ENCODE assay signal across 24 mouse cellular contexts in the genomic region with DNA sequence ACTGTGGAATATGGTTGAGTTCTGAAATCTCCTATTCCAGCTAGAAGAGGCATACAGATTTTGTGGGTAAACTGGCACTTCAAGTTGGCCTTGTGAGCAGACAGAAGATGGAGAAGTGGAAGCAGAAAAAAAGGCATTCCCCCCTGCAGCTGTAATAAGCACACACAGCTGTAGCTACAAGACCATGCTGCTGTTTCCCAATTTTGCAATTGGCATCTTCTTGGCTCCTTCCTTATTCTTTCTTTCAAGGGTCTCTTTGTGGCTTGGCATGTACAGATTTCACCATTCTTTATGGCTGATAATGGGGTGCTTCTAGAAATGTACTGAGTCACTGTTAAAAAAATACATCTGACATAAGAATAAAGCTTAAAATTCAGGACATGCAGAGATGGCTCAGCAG. TPM values are rescaled to one million over a fixed set of nuclear protein-coding genes. Genes with fewer than 3 reads are reported as not detected.
"Had no signal": no experiment of that assay in that cellular context is flagged by ENCODE, and none has a peak within 500 bp of the region (broad histone marks: within the 10 kb centered on the region; RNA-seq: fewer than 3 reads in every experiment).

No protein-coding gene starts in this region.

- DNase-seq: kidney, adult 2 months; kidney, postnatal 14 days; retina, postnatal 1 day; right cerebral cortex, postnatal 14 days; thymus, adult 2 months; thymus, postnatal 25 days had no signal

- H3K27me3 ChIP-seq: kidney, embryonic 15.5 days; limb, embryonic 15.5 days; liver, embryonic 12.5 days; midbrain, embryonic 15.5 days; neural tube, embryonic 13.5 days; stomach, embryonic 15.5 days had no signal

- H3K36me3 ChIP-seq: kidney, embryonic 15.5 days; limb, embryonic 15.5 days; liver, embryonic 12.5 days; midbrain, embryonic 15.5 days; neural tube, embryonic 13.5 days; stomach, embryonic 15.5 days had no signal

- H3K4me2 ChIP-seq: kidney, embryonic 15.5 days; limb, embryonic 15.5 days; liver, embryonic 12.5 days; midbrain, embryonic 11.5 days; midbrain, embryonic 15.5 days; neural tube, embryonic 13.5 days; stomach, embryonic 15.5 days had no signal

- ATAC-seq: intestine, embryonic 16.5 days; liver, embryonic 12.5 days; midbrain, embryonic 15.5 days had no signal

- H3K9me3 ChIP-seq: kidney, embryonic 15.5 days; limb, embryonic 15.5 days; liver, embryonic 12.5 days; midbrain, embryonic 15.5 days; neural tube, embryonic 13.5 days; stomach, embryonic 15.5 days had no signal

- H3K4me1 ChIP-seq: kidney, embryonic 15.5 days; limb, embryonic 15.5 days; midbrain, embryonic 15.5 days; neural tube, embryonic 13.5 days; stomach, embryonic 15.5 days had no signal

- H3K27ac ChIP-seq: kidney, embryonic 15.5 days; left cerebral cortex, adult 2 months; limb, embryonic 15.5 days; liver, embryonic 12.5 days; midbrain, embryonic 15.5 days; neural tube, embryonic 13.5 days; stomach, embryonic 15.5 days had no signal

- H3K4me3 ChIP-seq: kidney, embryonic 15.5 days; left cerebral cortex, adult 2 months; limb, embryonic 15.5 days; liver, embryonic 12.5 days; midbrain, embryonic 15.5 days; neural tube, embryonic 13.5 days; stomach, embryonic 15.5 days had no signal

- H3K9ac ChIP-seq: kidney, embryonic 15.5 days; limb, embryonic 15.5 days; liver, embryonic 12.5 days; midbrain, embryonic 15.5 days; neural tube, embryonic 13.5 days; stomach, embryonic 15.5 days had no signal

RNA-seq across cellular contexts. Expression of gene Gm813, which starts 0.6 kb away (rescaled TPM):
- total RNA-seq: layer of hippocampus, adult 8-10 months; layer of hippocampus, postnatal 14 days; left cerebral cortex, adult 2 months; left cerebral cortex, postnatal 14 days had no signal
- polyA plus RNA-seq: intestine, embryonic 16.5 days; kidney, adult 2 months; kidney, embryonic 15.5 days; large intestine, adult 2 months; limb, embryonic 11.5 days; limb, embryonic 15.5 days; liver, embryonic 12.5 days; liver, embryonic 16.5 days; lung, embryonic 16.5 days; midbrain, embryonic 11.5 days; midbrain, embryonic 15.5 days; neural tube, embryonic 13.5 days; spleen, adult 2 months; stomach, embryonic 15.5 days; testis, adult 2 months; thymus, adult 2 months had no signal

RNA-seq across cellular contexts. Expression of gene E330017A01Rik, which starts 21.2 kb away (rescaled TPM):
- total RNA-seq: layer of hippocampus, adult 8-10 months; layer of hippocampus, postnatal 14 days; left cerebral cortex, adult 2 months; left cerebral cortex, postnatal 14 days had no signal
- polyA plus RNA-seq: intestine, embryonic 16.5 days; kidney, adult 2 months; kidney, embryonic 15.5 days; large intestine, adult 2 months; limb, embryonic 11.5 days; limb, embryonic 15.5 days; liver, embryonic 12.5 days; liver, embryonic 16.5 days; lung, embryonic 16.5 days; midbrain, embryonic 11.5 days; midbrain, embryonic 15.5 days; spleen, adult 2 months; stomach, embryonic 15.5 days; thymus, adult 2 months had no signal
